Mouse (Mus musculus) spleen, adult 18-20 months (tissue): Measurements from ENCODE around the gene Olfr1295.

Source experiments
- DNase-seq, 2 experiments: peaks; one replicate each; pipeline ENCODE4 v3.0.0; 2022; ENCODE audit warnings: mixed read lengths in 2 of 2

Gene Olfr1295

DNA sequence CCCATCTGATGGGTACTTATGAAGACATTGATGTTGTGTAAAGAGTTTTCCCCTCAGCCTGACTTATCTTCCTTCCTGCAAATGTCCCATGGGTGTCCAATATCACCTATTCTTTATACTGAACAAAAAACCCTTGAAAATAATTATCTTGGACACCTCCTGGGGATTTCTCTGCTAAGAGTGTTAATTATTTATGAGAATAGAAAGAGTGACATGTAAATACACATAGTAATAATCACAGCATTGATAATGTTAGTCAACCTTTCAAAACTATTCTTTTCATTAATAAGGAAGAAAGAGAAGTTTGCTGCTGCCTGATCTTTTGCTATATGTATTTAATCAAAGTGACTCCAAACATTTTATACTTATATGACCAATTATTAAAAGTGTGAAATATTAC is at the start of gene Olfr1295:
Olfr1295 (minus strand) TSS at position 101 of the 400 bp plus-strand sequence.
- DNase-seq: no peak

- DNase-seq: no peak
Observed at GRCm38 (mm10) chr2:111540191-111540590, 29.3 kb downstream of the Olfr1295 start, which contains the start of gene Olfr1294. Olfr1294 (minus strand) TSS chr2:111540291.

DNA sequence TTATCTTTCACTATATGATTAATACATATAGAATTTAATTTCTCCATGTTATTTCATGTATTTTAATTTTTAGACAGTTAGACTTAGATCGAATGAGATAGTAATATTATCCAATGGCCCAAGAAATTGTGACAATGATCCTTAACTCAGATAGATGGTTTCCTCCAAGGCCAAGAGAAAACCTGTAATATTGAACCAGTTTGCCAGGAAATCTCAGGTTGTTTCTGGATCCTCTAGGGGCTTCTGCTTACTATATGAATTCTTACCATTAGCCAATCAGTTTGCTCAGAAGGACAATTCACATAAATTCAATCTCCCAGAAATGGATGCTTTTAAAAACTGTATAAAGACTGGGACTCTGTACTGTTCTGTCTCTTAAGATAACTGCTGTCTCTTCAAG is 44.6 kb downstream of the Olfr1295 start, which contains the start of gene Olfr1293-ps:
Olfr1293-ps (plus strand) TSS at position 301 of the 400 bp plus-strand sequence.
- DNase-seq: no peak

- DNase-seq: no peak
Observed at GRCm38 (mm10) chr2:111517451-111517850, 52.0 kb downstream of the Olfr1295 start.
